Mouse (Mus musculus) hindbrain, embryonic 15.5 days (tissue): ENCODE results near the gene Hus1. TPM values are rescaled to one million over a fixed set of nuclear protein-coding genes. Genes with fewer than 3 reads are reported as not detected.

Experiments used
- ATAC-seq: fragments of 200-750 bp; cut with Nextera tagmentation; 2 replicates; pipeline ENCODE4 v1.8.0; 2017; ENCODE audit warnings: low read depth, moderate number of reproducible peaks, moderate TSS enrichment; ENCODE audit not compliant: low FRiP score
- H3K27ac ChIP-seq: fragments of 300-500 bp; sonication (generic); replicated peaks from 2 replicates; pipeline ENCODE4 v1.5.1; 2015; ENCODE audit warnings: mild to moderate bottlenecking, inconsistent platforms
- H3K27me3 ChIP-seq: fragments of 300-500 bp; sonication (generic); 2 replicates; pipeline ENCODE4 v1.6.1; 2015; ENCODE audit warnings: control low read depth, inconsistent platforms
- H3K36me3 ChIP-seq: fragments of 300-500 bp; sonication (generic); 2 replicates; pipeline ENCODE4 v1.6.1; 2015; ENCODE audit warnings: control low read depth, inconsistent platforms
- H3K4me1 ChIP-seq: fragments of 300-500 bp; sonication (generic); replicated peaks from 2 replicates; pipeline ENCODE4 v1.6.1; 2015; ENCODE audit warnings: control low read depth, inconsistent platforms
- H3K4me2 ChIP-seq: fragments of 300-500 bp; sonication (generic); 2 replicates; pipeline ENCODE4 v1.6.1; 2015; ENCODE audit warnings: moderate library complexity, mild to moderate bottlenecking, inconsistent platforms
- H3K4me3 ChIP-seq: fragments of 300-500 bp; sonication (generic); 2 replicates; pipeline ENCODE4 v1.5.1; 2015; ENCODE audit warnings: mild to moderate bottlenecking, inconsistent platforms
- H3K9ac ChIP-seq: fragments of 300-500 bp; sonication (generic); 2 replicates; pipeline ENCODE4 v1.6.1; 2015; ENCODE audit warnings: inconsistent platforms
- H3K9me3 ChIP-seq: fragments of 300-500 bp; sonication (generic); 2 replicates; pipeline ENCODE4 v1.6.1; 2016; ENCODE audit warnings: control low read depth, inconsistent platforms
- WGBS: fragments of 180-500 bp; shearing (Covaris S2); methylation state at CpG from one replicate; pipeline ENCODE4 v1.1.7; 2015; 5-methylcytosine and 5-hydroxymethylcytosine counted together
- polyA plus RNA-seq: library from polyadenylated mRNA; unstranded; fragments of >200 nt; fragmentation: Nextera tagmentation; extraction: Ambion mirVana; gene quantifications from 2 replicates; pipeline ENCODE4 v1.2.1, GENCODE M21; 2015

Hus1 gene
- polyA plus RNA-seq, 1 experiment from 2014 or later = 9.5 TPM

GRCm38 (mm10) chr11:9025211-9025610 is 14.2 kb upstream of the Hus1 start:
- Histone ChIP-seq H3K36me3 (no peaks in the 10 kb centered on the region), H3K9ac (no peak overlapping the region), H3K9me3 (no peaks in the 10 kb centered on the region), H3K4me3 (no peak overlapping the region), H3K27ac (no peak overlapping the region), H3K27me3 (no peaks in the 10 kb centered on the region), H3K4me2 (no peak overlapping the region), H3K4me1 (no peaks in the 10 kb centered on the region)
- WGBS = 77% methylated on average over 3 of the region's 3 CpGs
- no peak for ATAC-seq

GRCm38 (mm10) chr11:9024782-9025181 is 13.8 kb upstream of the Hus1 start:
- Histone ChIP-seq H3K27me3 (no peaks in the 10 kb centered on the region), H3K9ac (no peak overlapping the region), H3K4me3 (no peak overlapping the region), H3K36me3 (no peaks in the 10 kb centered on the region), H3K27ac (no peak overlapping the region), H3K4me2 (no peak overlapping the region), H3K4me1 (no peaks in the 10 kb centered on the region), H3K9me3 (no peaks in the 10 kb centered on the region)
- 85% methylated on average over 7 of the region's 7 CpGs for whole genome bisulfite sequencing
- ATAC-seq = no peak

DNA sequence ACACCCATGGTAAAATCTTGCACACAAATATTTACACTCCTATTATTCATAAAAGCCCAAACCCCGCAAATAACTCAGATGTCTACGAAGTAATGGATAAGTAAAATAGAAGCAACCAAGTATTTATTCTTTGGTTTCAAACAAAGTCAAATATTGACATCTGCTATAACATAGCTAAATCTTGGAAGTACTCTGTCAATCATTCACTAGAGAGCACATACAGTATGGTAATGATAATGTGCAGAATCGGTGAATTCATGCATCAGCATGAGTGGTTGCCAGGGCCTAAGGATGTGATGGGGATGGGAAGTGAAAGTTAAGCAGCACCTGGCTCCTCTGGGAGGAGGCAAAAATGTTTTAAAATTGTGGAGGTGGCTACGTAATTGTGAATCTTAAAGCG is 9.2 kb upstream of the Hus1 start:
- H3K27me3 ChIP-seq = no peaks in the 10 kb centered on the region
- H3K4me2 ChIP-seq = no peak overlapping the region
- H3K36me3 ChIP-seq = no peaks in the 10 kb centered on the region
- H3K27ac ChIP-seq = no peak overlapping the region
- 97% methylated on average over 5 of the region's 5 CpGs for WGBS
- H3K4me3 ChIP-seq = no peak overlapping the region
- H3K9ac ChIP-seq = no peak overlapping the region
- no peaks in the 10 kb centered on the region for H3K9me3 ChIP-seq
- no peaks in the 10 kb centered on the region for H3K4me1 ChIP-seq
- ATAC-seq = no peak

- H3K27me3 ChIP-seq = no peaks in the 10 kb centered on the region
- ATAC-seq = no peak
- H3K9ac ChIP-seq = no peak overlapping the region
- H3K4me2 ChIP-seq = no peak overlapping the region
- no peak overlapping the region for H3K4me3 ChIP-seq
- no peaks in the 10 kb centered on the region for H3K36me3 ChIP-seq
- WGBS = 77% methylated on average over 6 of the region's 6 CpGs
- no peaks in the 10 kb centered on the region for H3K4me1 ChIP-seq
- no peak overlapping the region for H3K27ac ChIP-seq
- H3K9me3 ChIP-seq = no peaks in the 10 kb centered on the region
Measured at GRCm38 (mm10) chr11:9018491-9019267, 7.7 kb upstream of the Hus1 start.

DNA sequence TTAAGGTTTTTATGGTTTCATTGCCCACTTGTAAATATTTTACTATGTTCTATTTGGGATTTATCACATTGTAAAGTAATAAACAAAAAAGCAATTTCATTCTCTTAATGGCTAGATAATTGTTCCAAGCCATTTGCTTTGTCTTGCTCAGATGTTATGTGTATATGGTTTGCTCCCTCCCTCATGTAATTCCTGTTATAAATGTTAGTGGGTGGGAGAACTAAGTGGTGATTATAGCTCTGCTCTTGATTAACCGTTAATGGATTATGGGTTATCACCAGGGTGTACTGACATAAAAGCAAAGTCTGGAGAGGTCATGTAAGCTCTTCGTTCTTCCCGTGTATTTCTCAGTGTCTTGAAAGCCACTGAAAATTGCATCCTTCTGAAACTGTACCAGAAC is 3.7 kb upstream of the Hus1 start:
- Histone ChIP-seq H3K4me2 (no peak overlapping the region), H3K9me3 (no peaks in the 10 kb centered on the region), H3K4me1 (peaks cover 7% of the 10 kb centered on the region), H3K36me3 (no peaks in the 10 kb centered on the region), H3K9ac (no peak overlapping the region), H3K27ac (no peak overlapping the region), H3K4me3 (no peak overlapping the region), H3K27me3 (no peaks in the 10 kb centered on the region)
- 72% methylated on average over 3 of the region's 3 CpGs for WGBS
- ATAC-seq = no peak

GRCm38 (mm10) chr11:9011348-9011747 is 357 bp upstream of the Hus1 start:
- Histone ChIP-seq H3K9ac (peak overlapping the region; percentile 62), H3K27ac (peak overlapping the region; percentile 79), H3K4me3 (peak overlapping the region; percentile 71), H3K36me3 (no peaks in the 10 kb centered on the region), H3K9me3 (no peaks in the 10 kb centered on the region), H3K4me1 (peaks cover 10% of the 10 kb centered on the region), H3K4me2 (peak overlapping the region; percentile 70), H3K27me3 (no peaks in the 10 kb centered on the region)
- 3% methylated on average over 3 of the region's 3 CpGs for WGBS
- ATAC-seq = no peak

DNA sequence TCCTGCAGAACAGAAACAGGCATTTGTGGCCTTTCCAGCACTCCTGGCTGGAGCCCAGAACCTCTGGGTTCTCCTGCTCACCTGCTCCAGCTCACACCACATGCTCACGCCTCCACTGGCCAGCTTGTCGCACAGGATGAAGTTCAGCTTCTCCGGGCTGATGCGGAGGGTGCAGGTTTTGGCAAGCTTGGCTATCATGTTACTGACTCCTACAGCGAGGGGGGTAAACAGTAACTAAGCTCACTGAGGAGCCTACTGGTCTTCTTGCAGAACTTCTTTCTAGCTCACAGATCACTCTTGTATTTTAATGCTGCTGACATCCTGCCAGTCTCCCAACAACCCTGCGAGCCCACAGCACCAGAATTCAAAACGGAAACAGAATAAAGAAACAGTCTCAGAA is 575 bp downstream of the Hus1 start:
- H3K9me3 ChIP-seq = no peaks in the 10 kb centered on the region
- peak overlapping the region; percentile 62 for H3K9ac ChIP-seq
- under 1% methylated on average over 7 of the region's 7 CpGs for WGBS
- H3K36me3 ChIP-seq = 0 out of 2 replicates have a peak, but pooled peaks cover 3% of the 10 kb centered on the region
- H3K27me3 ChIP-seq = no peaks in the 10 kb centered on the region
- ATAC-seq = peak; percentile 78
- peak overlapping the region; percentile 71 for H3K4me3 ChIP-seq
- H3K4me1 ChIP-seq = peaks cover 10% of the 10 kb centered on the region
- peak overlapping the region; percentile 70 for H3K4me2 ChIP-seq
- H3K27ac ChIP-seq = peak overlapping the region; percentile 79

- ATAC-seq = no peak
- H3K27me3 ChIP-seq = no peaks in the 10 kb centered on the region
- H3K36me3 ChIP-seq = peaks cover 10% of the 10 kb centered on the region
- WGBS = 96% methylated on average over 5 of the region's 5 CpGs
- H3K27ac ChIP-seq = no peak overlapping the region
- no peak overlapping the region for H3K4me3 ChIP-seq
- peaks cover 10% of the 10 kb centered on the region for H3K4me1 ChIP-seq
- H3K9me3 ChIP-seq = no peaks in the 10 kb centered on the region
- H3K4me2 ChIP-seq = no peak overlapping the region
- no peak overlapping the region for H3K9ac ChIP-seq
Measured at GRCm38 (mm10) chr11:9008761-9009160, 2.2 kb downstream of the Hus1 start.

- no peaks in the 10 kb centered on the region for H3K27me3 ChIP-seq
- H3K4me2 ChIP-seq = no peak overlapping the region
- H3K36me3 ChIP-seq = peaks cover 16% of the 10 kb centered on the region
- H3K4me3 ChIP-seq = no peak overlapping the region
- H3K4me1 ChIP-seq = no peaks in the 10 kb centered on the region
- no peak overlapping the region for H3K27ac ChIP-seq
- no peaks in the 10 kb centered on the region for H3K9me3 ChIP-seq
- no peak overlapping the region for H3K9ac ChIP-seq
- 72% methylated on average over 4 of the region's 4 CpGs for WGBS
- ATAC-seq = no peak
Measured at GRCm38 (mm10) chr11:8988084-8988483, 22.9 kb downstream of the Hus1 start.

GRCm38 (mm10) chr11:8986058-8986457 is 24.9 kb downstream of the Hus1 start:
- no peak overlapping the region for H3K9ac ChIP-seq
- ATAC-seq = no peak
- H3K27me3 ChIP-seq = no peaks in the 10 kb centered on the region
- no peak overlapping the region for H3K27ac ChIP-seq
- no peak overlapping the region for H3K4me2 ChIP-seq
- H3K36me3 ChIP-seq = peaks cover 2% of the 10 kb centered on the region; the same call in 1 of the 2 replicates
- no peaks in the 10 kb centered on the region for H3K4me1 ChIP-seq
- no peaks in the 10 kb centered on the region for H3K9me3 ChIP-seq
- H3K4me3 ChIP-seq = no peak overlapping the region

DNA sequence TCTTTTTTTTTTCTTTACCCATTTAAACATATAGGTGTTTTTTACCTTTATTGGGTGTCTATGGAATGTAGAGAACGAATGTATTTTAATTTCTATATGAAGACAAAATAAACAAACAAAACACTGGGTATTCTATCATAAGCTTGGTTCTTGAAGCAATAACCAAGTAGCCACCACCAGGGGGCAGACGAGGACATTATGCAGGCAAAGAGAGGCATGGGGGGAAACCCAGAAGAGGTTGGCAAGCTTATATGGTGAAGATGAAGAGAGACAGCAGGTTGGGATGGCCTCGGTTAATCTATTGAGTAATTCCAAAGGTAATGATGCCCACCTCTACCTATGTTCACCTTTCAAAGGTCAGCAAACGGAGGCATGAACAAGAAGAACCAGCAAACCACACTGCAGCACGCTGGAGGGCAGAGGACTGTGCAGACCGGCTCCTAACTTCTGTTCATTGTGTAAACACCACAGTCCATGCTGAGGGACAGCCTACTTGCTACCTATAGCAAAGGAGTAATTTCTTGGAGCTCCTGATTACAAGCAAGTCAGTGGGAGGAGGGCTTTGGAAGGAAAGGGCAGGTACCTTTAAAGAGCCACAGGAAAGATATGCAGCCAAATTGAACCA is 27.6 kb downstream of the Hus1 start:
- no peak overlapping the region for H3K4me2 ChIP-seq
- 41% methylated on average over 6 of the region's 6 CpGs for WGBS
- peak; percentile 45; the same call in 1 of the 2 replicates for ATAC-seq

DNA sequence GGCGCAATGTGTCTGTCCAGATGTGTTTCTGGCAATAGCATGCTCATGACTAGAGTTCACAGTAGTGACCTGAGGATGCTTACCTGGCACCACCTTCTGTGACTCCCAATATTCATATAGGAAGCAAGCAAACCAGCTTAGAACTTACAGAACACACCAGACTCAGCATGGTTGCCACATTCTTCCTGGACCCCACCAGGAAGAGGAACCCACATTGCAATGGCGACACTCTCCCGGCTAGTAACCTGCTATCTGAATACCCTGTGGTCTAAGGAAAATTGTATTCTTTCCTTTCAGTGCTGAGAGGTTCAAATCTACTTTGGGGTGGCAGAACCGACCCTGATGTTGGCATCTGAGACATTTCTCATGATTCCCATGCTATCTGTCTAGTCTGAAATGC is 32.8 kb downstream of the Hus1 start:
- WGBS = 88% methylated on average over 4 of the region's 4 CpGs
- H3K27ac ChIP-seq = no peak overlapping the region
- H3K9ac ChIP-seq = no peak overlapping the region
- H3K4me1 ChIP-seq = no peaks in the 10 kb centered on the region
- no peak overlapping the region for H3K4me3 ChIP-seq
- H3K27me3 ChIP-seq = no peaks in the 10 kb centered on the region
- ATAC-seq = no peak
- H3K4me2 ChIP-seq = no peak overlapping the region
- H3K36me3 ChIP-seq = no peaks in the 10 kb centered on the region
- H3K9me3 ChIP-seq = no peaks in the 10 kb centered on the region

More for the DNA sequence above, 27.6 kb downstream of the Hus1 start:
- Histone ChIP-seq H3K9ac (no peak overlapping the region), H3K27me3 (no peaks in the 10 kb centered on the region), H3K36me3 (no peaks in the 10 kb centered on the region), H3K4me3 (no peak overlapping the region), H3K27ac (no peak overlapping the region), H3K4me1 (no peaks in the 10 kb centered on the region), H3K9me3 (no peaks in the 10 kb centered on the region)
